Mouse (Mus musculus): ENCODE measurements around the gene Susd5. TPM values are rescaled to one million over a fixed set of nuclear protein-coding genes. Genes with fewer than 3 reads are reported as not detected.
"Not testable (repeated sequence)": the region's sequence is repeated elsewhere in the genome, so short reads cannot be mapped to it uniquely, and the experiment has no call there.

Susd5 gene
- total RNA-seq, 4 experiments from 2014 or later: 2.2 to 3.2 (median 2.7) TPM

GRCm38 (mm10) chr9:114069372-114069771 is 12.4 kb downstream of the Susd5 start:
- DNase-seq (ENCODE audit: low spot score in 2 of 2): no peak

GRCm38 (mm10) chr9:114073681-114074080 is 16.7 kb downstream of the Susd5 start:
- DNase-seq (ENCODE audit: low spot score in 2 of 2): peak in 1 of 2 experiments; percentile 32

GRCm38 (mm10) chr9:114086422-114086821 is 29.5 kb downstream of the Susd5 start:
- DNase-seq (ENCODE audit: low spot score in 2 of 2): no peak

GRCm38 (mm10) chr9:114087106-114087815 is 30.3 kb downstream of the Susd5 start:
- DNase-seq (ENCODE audit: low spot score in 2 of 2): no peak

GRCm38 (mm10) chr9:114088885-114089284 is 31.9 kb downstream of the Susd5 start:
- DNase-seq (ENCODE audit: low spot score in 2 of 2): not testable (repeated sequence)

- DNase-seq (ENCODE audit: low spot score in 2 of 2): peak in 1 of 2 experiments; percentile 7
These were observed 35.2 kb downstream of the Susd5 start for GRCm38 (mm10) chr9:114092188-114092587.

- DNase-seq (ENCODE audit: low spot score in 2 of 2): no peak
These were observed 37.9 kb downstream of the Susd5 start for GRCm38 (mm10) chr9:114094854-114095253.

GRCm38 (mm10) chr9:114098716-114099302 is 41.9 kb downstream of the Susd5 start:
- no peak for DNase-seq (ENCODE audit: low spot score in 2 of 2)

GRCm38 (mm10) chr9:114110268-114110667 is 53.3 kb downstream of the Susd5 start:
- DNase-seq (ENCODE audit: low spot score in 2 of 2): no peak

- DNase-seq (ENCODE audit: low spot score in 2 of 2): no peak
These were observed 54.2 kb downstream of the Susd5 start for GRCm38 (mm10) chr9:114111161-114111560.

GRCm38 (mm10) chr9:114112226-114112625 is 55.3 kb downstream of the Susd5 start:
- DNase-seq (ENCODE audit: low spot score in 2 of 2): peak; percentile 7 to 15

- DNase-seq (ENCODE audit: low spot score in 2 of 2): no peak
These were observed 57.1 kb downstream of the Susd5 start for GRCm38 (mm10) chr9:114113911-114114623.

GRCm38 (mm10) chr9:114116672-114117071 is 59.7 kb downstream of the Susd5 start:
- peak; percentile 30 to 78 for DNase-seq (ENCODE audit: low spot score in 2 of 2)

- not testable (repeated sequence) for DNase-seq (ENCODE audit: low spot score in 2 of 2)
These were observed 65.9 kb downstream of the Susd5 start for GRCm38 (mm10) chr9:114122862-114123261.

- DNase-seq (ENCODE audit: low spot score in 2 of 2): not testable (repeated sequence)
These were observed 72.4 kb downstream of the Susd5 start for GRCm38 (mm10) chr9:114129273-114129835.

Other genes starting within 250 kb of the Susd5 start
- gene Ubp1, start 126.2 kb upstream of the Susd5 start, total RNA-seq (2022): 10 to 100 TPM; 68.5 to 87.8 (median 80.9) TPM
- 10 to 100 TPM; 31.7 to 41.2 (median 36.7) TPM for gene Fbxl2, start 10.9 kb upstream of the Susd5 start, total RNA-seq (2022)

All from layer of hippocampus, adult 8-10 months (tissue).